Mouse (Mus musculus): ENCODE results near the gene Megf6.
A peak's percentile ranks its signal among the peaks of the same experiment; 100 is the strongest.

Gene Megf6

GRCm38 (mm10) chr4:154252537-154253255 is 82.2 kb downstream of the Megf6 start:
- no peak for DNase-seq (ENCODE audit: low spot score)

GRCm38 (mm10) chr4:154260755-154261154 is 90.2 kb downstream of the Megf6 start:
- no peak for DNase-seq (ENCODE audit: low spot score)

GRCm38 (mm10) chr4:154262071-154262470 is 91.5 kb downstream of the Megf6 start:
- no peak for DNase-seq (ENCODE audit: low spot score)

- DNase-seq (ENCODE audit: low spot score), result no peak
These were observed 97.0 kb downstream of the Megf6 start for GRCm38 (mm10) chr4:154267511-154267910.

DNA sequence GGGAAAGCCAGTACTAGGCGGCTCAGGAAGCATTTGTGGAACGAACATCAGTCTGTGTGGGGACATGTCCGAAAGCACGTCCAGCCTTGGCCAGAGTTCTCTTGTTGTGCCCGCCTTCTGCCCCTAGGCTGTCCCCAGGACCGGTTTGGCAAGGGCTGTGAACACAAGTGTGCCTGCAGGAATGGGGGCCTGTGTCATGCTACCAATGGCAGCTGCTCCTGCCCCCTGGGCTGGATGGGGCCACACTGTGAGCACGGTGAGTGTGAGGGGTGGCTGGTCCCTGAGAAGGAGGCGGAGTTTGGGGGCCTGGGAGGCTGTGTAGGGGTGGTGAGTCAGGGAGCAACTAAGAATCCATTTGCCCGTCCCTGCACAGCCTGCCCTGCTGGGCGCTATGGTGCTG is 99.0 kb downstream of the Megf6 start:
- no peak for DNase-seq (ENCODE audit: low spot score)

DNA sequence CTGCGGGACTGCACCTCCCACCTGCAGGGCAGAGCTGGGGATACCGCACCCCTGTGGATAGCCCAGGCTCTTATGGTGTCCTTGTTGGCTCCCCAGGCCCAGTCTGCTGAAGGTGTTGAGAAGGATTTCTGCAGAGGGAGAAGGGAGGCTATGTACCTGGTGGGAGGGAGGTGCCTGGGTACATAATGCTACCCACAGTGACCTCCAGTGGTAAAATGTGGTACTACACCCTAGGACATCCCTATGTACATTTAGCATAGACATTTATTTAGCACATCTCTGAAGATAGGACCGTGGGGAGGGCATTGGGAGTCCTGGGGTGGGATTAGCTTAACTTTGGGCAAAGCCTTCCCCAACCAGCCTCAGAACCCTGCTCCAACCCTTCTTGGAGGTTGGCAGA is 102.5 kb downstream of the Megf6 start:
- DNase-seq (ENCODE audit: low spot score), result peak; percentile 21

DNA sequence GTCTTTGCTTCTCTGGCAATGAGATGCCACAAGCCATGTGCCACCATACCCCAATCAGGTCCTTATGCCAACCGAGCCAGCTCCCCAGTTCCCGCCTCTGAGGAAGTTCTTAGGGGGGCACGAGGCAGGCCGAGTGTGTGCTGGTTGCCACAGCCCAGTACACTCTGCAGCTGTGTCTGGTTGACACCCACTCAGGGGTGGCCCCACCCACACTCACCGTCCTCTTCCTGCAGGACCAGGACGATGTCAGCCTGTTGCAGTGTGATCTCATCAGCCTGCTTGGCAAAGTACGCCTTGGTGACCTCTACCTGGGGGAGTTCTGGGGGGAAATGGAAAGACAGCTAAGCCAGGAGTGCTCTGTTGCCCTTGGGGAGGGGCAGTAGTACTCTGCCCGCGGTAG is 109.0 kb downstream of the Megf6 start:
- no peak for DNase-seq (ENCODE audit: low spot score)

DNA sequence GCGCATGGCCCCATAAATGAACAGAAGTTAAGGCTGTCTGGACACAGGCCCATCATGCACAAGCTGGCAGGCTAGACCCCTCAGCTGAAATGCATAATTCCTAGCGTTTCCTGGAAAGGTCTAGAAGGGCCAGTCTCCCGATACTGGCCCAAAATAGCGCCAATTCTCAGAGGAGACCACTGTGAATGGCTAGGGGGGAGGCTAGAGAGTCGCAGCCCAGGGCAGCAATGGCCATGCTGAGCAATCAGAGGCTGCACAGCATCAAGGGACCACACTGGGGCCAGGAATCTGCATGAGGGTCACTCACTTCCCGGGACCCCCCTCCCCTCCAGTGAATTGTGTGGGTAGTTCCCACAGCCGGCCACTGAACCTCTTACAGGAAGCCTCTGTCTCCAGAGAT is 113.1 kb downstream of the Megf6 start:
- DNase-seq (ENCODE audit: low spot score), result no peak

DNA sequence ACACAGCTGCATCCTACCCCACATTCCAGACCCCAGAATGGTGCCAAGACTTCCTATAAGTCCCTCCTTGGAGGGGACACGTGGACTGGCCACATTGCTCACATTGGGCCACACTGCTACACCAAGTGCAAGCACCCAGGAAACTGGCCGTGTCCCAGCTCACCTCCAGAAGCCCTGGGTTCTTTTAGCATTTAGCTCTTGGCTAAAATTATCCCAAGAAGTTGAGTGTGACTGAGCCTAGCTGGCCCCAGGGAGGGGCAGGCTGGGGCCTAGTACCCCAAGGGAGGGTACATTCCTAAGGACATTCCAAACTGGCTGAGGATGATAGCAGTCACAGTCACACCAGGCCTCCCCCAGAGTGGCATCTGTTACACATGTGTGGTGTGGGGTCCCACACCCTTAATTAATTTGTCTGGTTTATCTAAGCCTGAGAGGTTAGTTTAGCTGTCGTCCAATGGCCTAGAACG is 123.2 kb downstream of the Megf6 start:
- no peak for DNase-seq (ENCODE audit: low spot score)

DNA sequence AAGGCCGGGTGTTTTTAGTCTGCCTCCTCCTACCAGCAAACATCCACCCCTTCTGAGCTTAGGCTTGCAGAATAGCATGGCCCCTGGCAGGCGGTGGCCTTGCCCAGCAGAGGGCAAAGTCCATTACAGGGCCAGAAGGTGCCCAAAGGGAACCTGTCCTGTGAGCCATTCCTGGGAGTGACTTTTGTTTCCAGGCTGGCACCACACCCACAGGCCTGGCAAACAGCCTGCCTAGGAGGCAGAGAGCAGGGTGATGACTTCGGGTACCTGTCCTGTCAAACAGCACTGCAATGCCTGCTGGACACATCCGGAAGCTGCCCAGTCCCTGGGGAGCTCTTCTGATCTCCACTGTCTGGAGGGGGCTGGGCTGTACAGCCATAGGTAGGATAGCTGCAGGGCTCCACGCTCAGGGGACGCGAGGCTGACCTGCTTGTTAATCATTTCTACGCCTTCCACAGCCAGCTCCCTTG is 123.8 kb downstream of the Megf6 start:
- DNase-seq (ENCODE audit: low spot score), result no peak

- DNase-seq (ENCODE audit: low spot score), result no peak
These were observed 127.2 kb downstream of the Megf6 start for GRCm38 (mm10) chr4:154297761-154298160.

- no peak for DNase-seq (ENCODE audit: low spot score)
These were observed 129.2 kb downstream of the Megf6 start for GRCm38 (mm10) chr4:154299541-154300271.

DNA sequence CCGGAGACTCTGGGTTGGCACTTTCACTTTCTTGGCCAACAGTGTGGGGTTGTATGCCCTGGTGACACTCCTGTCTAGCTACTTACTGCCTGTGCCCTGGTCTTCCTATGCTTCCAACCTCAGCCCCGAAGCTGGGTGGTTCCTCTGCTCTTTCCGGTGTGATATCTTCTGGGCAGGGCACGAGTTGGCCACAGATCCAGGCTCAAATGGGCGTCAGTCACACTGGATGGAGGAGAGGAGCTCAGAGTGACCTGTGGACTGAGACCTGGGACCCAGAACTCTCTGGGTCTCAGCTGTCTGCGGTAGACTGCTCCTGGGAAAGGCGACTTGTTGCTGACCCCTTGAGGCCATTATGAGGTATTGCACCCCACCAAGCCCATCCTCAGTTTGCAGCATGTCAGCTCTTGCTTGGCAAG is 130.9 kb downstream of the Megf6 start, which contains the start of gene Arhgef16:
TSS of gene Arhgef16 (minus strand) at position 211 of the 416 bp plus-strand sequence.
- DNase-seq (ENCODE audit: low spot score), result peak; percentile 43

DNA sequence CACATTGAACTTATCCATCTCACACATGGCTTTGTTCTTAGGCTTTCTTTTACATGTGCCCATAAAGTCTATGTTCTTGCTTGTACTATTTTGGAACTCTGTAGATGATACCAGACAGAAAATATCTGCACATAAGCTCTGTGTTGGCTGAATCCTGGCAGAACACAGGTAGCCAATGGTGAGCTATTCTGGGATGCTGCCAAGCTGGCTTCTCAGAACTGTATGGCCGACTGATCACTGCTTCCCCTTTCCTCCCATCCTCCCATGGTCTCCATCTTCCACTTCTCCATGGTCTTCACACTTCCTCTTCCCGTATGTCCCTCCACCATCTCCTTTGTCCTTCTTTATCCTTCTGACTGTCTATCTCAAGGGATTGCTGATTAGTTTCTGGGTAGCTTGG is 138.6 kb downstream of the Megf6 start:
- DNase-seq (ENCODE audit: low spot score), result no peak

DNA sequence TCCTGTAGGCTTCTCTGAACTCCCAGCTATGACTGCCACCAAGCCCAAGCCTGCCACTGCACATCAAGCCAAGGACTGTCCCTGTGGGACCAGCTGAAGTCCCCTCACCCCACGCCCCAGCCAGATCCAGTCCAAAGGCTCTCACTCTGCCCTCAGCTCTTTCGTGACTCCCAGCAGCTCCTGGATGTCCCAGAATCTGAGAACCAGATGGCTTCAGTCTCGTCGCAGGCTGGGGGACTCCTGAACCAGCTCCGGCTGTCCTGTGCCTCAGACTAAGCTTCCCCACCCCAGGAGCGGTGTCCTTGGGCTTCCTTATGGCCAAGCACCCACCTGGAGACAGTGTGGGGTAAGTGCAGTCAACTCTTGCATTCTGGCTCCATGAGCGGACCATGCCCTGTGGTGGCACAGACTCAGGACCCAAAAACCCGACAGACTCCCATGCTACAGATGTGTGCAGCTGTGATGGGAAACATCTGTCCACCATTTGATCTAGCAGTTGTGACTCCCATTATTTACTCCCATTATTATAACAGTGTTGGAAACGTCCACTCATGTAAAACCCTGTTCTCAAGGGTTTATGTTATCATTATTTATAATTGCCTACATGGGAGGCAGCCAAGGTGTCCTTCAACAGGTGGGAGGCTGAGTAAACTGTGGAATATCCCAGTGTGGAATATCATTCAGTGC is 140.2 kb downstream of the Megf6 start:
- DNase-seq (ENCODE audit: low spot score), result no peak

- DNase-seq (ENCODE audit: low spot score), result no peak
These were observed 141.7 kb downstream of the Megf6 start for GRCm38 (mm10) chr4:154312143-154312812.

GRCm38 (mm10) chr4:154312935-154313621 is 142.5 kb downstream of the Megf6 start:
- DNase-seq (ENCODE audit: low spot score), result no peak

DNA sequence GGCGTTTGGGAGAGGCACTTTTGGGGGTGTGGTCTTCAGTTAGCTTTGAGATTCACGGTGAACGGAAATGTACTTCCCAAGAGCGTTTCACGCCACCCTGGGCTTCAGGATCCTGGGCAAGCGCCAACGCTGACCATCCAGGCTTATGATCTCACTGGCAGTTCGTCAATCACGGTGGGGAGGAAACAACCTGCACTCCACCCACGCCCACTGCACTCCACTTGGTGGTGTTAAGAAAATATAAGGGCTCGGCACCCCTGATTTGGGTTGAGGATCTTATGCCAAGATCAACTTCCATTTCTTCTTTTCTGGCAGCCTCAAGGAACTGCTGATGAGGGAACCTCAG is 143.1 kb downstream of the Megf6 start:
- DNase-seq (ENCODE audit: low spot score), result no peak

All from adipocyte (in vitro differentiated cells).